Mouse (Mus musculus) right cerebral cortex, adult 2 months (tissue): ENCODE data around the gene Efcab2.

Experiments used
- DNase-seq, 2 experiments: peaks; one replicate each; pipeline ENCODE4 v3.0.0; 2021 to 2022; ENCODE audit warnings: low spot score in 2 of 2

The Efcab2 gene

DNA sequence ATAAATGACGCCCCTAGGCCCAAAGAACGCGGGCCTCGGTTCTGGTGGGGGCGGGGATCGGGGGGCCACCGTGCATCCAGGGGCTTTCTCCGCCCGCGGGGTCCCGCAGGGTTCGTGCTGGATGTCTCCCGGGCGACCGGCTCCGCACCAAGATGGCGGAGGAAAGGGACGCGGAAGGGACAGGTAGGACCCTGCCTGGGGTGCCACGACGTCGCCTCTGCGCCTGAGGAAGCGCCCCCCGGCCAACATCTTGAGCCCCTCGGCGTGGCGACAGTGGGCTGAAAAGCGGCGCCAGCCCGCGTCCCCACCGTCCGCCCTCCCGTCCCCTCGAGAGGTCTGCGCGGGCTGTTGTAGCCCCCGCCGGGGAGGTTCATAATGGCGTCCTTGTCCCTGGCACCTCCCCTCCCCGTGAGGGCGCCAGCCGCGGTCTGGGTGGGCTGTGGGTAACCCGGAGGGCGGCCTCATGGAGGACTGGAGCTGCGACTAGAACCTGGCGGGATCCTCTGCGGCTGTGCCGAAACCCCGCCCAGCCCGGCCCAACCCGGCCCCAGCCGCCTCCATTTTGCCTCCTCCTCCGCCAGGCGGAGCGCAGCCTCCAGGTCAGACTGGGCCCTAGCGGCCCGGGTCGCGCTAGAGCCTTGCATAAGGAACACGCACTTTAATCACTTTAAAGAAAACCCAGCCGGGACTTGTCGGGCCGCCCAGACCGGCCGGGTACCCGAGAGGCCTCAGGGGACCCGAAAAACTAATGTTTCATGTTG is at the start of gene Efcab2:
Gene Efcab2 (plus strand): TSS at position 135 of the 761 bp plus-strand sequence.
- peak; percentile 79 to 86 for DNase-seq

DNA sequence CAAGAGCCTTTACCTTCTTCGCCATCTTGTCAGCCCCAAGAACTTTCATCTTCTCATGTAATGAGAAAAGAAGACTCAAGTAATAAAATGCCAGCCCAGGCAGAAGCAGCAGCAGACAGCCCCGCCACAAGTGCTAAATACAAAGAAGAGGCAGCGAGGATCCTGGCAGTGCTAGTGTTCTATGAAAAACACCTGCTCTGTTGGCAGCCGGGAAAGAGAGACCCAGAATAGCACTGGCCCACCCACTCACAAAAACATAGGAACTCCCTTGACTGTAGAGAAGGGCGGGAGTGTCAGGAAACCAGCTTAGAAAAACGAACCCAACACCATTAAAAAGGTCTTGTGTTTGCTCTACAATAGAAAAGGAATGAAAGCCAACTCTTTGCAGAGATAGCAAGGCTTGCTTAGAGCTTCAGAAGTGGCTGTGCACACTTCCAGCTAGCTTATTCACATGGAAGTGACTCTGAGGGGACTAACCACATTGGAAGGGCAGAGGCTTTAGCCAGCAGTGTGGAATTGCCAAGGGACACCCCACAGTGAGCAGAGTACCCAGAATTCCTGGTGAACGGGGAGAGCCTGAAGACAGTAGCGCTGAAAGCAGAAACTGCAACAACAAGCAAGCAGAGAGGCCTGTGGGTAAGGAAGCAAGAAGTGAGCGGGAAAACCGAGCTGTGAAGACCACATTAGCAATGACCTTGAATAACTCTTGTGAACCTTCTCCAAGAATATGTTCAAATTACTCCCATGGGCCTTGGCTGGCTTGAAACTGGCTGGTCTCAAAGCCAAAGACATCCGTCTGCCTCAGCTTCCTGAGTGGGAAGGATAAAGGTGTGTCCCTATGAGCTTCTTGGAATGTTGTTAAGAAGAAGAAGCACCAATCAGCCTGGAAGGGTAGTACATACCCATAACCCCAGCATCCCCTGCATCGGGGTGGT is 47.8 kb upstream of the Efcab2 start:
- peak; percentile 79 to 81 for DNase-seq

DNA sequence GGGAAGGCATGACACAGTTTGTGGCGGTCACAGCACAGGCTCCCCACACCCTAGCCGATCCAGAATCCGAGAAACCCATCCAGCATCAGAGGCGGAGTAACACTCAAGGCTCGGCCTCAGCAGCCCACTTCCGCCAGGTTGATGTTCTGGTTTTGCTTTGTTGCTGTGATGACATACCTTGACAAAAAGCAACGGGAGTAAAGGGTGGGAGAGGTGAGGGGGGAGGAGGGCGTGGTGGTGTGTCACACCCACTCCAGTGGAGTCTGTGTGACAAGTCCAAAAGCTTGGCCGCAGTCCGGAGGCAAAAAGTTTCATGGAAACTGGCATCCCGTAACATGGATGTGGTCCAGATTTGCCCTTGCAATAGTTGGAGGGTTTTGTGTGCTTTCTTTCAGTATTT is 45.6 kb upstream of the Efcab2 start:
- no peak for DNase-seq

DNA sequence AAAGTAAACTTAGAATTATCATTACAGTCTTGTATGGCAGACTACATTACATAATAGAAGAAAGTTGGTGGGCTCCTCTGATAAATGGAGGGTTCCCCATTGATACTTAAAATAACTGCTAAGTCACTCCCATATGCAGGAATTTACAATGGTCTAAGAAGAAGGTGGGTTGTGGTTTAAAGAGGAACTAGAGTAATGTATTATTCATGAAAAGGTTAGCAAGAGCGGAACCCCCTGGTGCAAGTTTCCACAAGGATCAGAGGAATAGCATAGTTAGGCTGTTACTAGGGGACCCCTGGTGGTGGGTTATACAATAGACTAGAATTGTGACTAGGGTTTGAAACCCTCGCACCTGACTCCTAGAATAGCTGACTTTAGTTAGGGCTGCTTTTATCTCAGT is 45.2 kb upstream of the Efcab2 start:
- no peak for DNase-seq

DNA sequence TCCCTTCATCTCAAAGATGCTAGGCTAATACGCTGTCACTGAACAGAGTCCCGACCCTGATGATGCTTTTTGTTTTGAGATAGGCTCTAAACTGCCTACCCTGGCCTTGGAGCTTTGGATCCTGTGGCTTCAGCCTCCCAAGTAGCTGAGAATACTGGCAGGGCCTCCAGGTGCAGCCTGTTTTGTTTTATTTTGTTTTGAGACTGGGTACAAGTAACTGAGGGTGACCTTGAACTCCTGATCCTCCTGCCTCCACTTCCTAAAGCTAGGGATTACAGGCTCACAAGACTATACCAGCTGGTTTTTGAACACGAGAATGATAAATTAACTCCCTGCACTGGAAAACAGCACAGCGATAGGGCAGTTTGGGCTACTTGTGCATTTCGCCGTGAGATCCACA is 40.7 kb upstream of the Efcab2 start:
- no peak for DNase-seq

DNA sequence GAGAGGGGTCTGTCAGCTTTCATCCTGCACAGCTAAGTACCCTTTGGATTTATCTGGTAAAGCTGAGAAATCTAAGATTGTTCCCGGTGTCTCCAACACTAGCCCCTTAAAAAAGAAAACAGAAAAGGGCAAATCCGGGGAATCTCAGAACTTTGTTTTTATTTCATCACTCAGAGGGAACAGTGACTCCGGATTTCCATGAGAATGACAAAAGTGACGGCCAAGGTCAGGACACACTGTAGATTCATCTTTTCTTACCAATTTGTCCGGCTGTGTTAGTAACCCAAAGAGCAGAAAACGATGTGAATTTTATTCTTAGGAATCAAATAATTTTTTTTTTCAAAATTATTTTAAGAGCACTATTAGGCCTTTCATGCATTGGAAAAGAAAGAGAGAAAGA is 37.8 kb upstream of the Efcab2 start:
- DNase-seq: no peak

DNA sequence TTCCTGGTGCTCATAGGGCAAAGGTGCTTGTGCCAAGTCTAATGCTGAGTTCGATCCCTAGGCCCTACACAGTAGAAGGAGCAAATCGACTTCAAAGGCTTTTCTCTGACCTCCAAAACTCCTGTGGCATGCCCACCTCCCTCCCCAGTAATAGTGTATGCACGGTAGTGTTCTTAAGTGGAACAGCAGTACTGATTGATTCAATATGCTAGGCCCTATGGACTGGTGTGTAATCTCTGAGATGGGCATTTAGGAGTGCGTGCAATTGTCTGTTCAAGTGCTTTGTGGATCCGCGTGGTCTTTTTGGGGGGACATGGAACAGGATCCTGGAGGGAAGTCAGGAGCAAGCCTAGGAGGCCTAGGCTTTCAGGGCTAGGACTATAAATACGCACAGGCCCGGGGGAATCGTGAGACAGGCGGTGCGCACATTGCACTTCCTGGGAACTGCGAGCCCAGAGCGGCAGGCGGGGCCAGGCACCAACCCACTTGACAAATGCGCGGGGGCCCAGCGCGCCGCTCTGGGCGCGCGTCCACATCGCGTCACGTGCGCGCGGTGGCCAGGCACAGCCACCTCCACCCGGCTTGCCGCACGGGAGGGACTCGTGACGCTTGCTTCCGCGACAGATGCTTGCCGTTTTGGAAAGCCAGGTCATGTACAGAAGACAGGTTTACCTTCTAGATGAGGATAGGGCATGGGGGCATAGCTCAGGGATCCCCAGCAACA is 37.2 kb upstream of the Efcab2 start:
- peak; percentile 91 to 96 for DNase-seq

DNA sequence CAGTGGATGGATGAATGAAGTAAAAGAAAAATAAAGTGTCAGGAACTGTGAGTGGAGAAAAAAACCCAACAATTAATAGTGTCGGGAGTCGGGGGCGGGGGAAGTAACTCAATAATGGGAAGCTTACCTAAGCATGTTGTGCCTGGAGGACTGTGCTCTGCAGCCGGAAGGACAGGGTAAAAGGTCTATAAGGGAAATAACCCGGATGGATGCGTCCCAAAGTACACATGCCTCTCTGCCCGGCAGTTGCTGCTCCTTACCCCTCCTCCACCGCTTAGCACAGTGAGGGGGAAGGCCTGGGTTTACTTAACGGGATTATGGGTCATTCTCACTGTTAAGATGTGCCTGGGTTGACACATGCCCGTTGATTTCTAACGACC is 36.6 kb upstream of the Efcab2 start:
- DNase-seq: no peak

DNA sequence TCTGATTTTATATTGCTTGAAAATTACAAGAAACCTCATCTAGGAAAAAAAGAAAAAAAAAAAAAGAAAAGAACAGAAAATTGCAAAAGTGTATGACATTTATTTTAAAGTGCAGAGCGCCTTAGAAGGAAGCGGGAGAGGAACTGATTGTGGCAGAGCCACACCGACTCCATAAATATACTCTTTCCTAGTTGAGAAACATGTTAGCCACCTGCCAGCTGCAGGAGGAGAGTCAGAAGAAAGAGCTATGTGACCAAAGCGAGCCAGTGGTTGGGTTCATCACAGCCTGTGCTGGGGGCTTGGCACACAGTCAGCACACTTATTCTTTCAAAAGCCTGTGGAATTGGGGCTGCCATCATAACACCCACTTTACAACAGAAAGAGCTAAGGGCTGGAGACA is 33.2 kb upstream of the Efcab2 start:
- DNase-seq: no peak

DNA sequence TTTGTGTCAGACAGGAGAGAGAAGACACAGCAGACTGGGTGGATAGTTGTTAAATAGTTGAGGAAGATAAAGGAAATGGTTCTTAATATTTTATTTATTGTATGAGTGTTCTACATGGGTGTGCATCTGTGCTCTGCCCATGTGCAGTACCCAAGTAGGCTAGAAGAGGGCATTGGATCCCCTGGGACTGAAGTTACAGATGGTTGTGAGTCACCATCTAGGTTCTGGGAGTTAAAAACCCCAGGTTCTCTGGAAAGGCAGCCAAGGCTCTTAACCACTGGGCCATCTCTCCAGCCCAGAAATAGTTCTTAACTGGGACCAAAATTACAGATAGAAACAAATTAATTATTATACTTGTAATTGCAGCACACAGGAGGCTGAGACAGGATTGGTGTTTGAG is 30.5 kb upstream of the Efcab2 start:
- no peak for DNase-seq

DNA sequence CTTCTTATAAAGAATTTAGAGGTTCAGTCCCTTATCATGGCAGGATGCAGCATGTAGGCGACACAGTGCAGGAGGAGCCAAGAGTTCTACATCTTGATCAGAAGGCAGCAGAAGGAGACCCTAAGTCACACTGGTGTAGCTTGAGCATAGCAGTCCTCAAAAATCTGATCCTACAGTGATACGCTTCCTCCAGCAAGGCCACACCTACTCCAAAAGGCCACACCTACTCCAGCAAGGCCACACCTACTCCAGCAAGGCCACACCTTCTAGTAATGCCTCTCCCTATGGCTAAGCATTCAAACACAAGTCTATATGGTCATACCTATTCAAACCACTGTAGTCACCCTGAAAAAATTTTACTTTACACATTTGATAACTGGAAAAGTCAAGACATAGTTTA is 29.8 kb upstream of the Efcab2 start:
- DNase-seq: no peak

DNA sequence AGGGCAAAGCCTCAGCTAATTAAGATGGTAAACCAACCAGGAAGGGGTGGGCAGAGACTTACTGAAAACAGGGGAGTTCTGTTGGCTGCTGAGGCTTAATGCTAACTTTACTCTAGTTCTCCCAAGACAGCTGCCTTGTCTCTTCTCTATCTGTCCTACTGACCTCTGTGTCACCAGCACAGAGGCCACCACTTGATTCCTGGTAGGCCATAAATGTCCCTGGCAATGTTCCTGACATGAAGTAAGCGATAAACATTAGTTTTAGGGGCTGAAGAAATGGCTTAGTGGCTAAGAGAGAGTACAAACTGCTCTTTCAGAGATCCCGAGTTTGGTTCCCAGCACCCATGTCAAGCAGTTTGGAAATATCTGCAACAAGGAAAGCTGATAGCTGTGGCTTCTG is 29.0 kb upstream of the Efcab2 start:
- DNase-seq: no peak

DNA sequence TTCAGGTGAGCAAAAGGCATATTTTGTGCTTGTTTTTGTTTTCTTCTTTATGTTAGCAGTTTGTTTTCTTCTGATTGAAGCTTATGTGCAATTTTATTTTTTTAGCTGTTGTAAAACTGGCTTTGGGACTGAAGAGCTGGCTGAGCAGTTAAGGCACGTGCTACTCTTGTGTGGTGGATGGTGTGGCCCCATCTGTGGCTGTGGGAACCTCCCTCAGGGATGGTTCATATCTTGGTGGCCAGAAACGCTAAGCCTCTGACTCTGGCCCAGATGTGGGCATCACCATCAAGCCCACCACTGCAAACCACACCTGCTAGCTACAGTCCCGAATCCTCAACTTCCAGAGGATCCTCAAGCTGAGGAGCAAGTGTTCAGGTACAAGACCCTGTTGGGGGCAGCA is 27.8 kb upstream of the Efcab2 start:
- DNase-seq: no peak

DNA sequence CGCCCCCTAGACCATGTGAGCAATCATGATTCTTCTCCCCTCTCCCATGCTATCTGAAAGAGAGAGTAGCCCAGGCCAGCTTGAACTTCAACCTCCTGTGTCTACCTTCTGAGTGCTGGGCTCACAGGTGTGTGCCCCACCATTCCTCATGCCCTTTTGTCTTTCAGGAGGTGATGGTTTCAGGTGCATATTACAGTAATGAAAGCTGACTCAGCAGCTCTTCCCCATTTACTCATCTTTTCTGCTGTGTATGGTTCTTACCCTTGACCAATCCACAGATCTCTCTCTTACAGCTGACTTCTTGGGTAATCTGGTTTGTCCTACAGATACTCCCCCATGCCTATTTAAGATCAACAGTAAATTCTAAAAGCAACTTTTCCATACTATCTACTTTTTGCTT is 26.7 kb upstream of the Efcab2 start:
- DNase-seq: no peak

DNA sequence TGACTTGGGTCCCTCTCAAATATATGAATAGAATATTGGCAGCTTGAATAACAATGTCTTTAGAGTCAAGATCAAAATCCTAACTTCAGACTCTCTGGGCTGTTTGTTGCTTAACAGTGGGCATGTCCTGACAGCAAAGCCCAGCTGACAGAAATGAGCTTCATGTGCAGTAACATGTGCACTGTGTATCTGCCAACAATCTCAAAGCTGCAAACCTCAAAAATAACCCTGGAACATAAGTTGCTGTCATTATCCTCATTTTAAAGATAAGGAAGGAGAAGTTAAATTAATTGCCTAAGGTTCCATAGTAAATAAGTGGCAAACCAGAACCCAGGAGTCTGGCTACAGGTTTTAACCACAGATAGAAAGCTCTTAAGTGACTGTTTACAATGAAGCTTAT is 23.7 kb upstream of the Efcab2 start:
- no peak for DNase-seq

DNA sequence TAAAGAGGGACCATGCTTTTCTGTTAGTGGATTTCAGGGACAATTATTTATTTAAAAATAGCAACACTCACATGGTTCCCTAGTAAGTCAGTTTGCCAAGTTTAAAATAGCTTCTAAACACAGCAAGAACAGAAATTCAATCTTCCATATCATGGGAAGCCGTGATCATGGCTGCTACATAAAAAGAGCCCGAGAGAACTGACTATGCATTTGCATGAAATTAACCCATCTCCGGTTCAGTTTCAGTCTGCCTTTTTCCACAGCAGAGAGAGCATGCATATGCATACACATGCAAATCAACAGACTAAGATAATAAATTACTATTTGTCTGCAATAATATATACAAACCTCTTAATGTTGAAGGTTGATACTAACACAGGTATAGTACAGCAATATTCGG is 17.1 kb upstream of the Efcab2 start:
- no peak for DNase-seq

DNA sequence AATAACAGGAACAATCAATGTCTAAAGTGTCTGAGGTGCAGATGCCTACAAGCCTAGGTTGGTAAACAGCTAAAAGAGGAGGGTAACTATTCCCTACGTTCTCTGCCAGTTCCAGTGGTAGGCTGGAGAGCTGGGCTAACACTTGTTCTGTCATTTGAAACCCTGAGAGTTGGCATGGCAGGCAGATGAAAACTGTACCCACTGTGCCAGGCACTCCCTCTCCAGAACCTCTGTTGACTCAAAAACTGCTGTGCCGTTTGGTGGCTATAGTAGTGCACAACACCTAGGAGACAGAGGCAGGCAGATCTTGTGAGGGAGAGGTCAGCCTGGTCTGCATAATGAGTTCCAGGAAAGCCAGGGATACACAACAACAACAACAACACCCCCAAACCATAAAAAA is 16.5 kb upstream of the Efcab2 start:
- no peak for DNase-seq

DNA sequence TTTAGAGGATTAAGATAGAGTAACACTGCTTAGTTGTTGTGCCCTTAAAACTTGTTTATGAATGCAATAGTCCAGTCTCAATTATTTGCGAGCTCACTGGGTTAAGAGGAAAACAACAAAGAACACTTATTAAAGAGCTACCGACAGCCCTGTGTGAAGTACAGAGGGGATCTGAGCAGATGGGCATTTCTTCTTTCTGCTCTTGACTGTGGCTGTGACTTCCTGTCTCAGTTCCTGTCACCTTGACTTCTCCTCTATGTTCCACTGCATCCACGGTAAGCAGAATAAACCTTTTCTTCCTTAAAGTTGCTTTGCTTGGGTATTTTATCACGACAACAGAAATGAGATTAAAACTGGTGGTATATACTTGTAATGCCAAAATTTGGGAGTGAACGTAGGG is 12.9 kb upstream of the Efcab2 start:
- no peak for DNase-seq

DNA sequence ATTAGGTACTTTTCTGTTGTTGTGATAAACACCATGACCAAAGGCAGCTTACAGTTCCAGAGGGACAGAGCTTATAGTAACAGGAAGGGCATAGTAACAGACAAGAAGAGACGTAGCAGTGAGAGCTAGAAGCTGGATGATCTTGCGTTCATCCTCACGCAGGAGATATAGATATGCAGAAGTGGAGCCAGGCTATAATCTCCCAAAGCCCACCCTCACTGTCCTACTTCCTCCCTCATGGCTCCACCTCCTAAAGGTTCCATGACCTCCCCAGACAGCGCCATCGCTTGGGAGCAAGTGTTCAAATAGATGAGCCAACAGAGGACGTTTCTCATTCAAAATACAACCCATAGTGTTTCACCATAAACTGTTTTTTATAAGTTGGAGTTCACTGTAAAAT is 10.8 kb upstream of the Efcab2 start:
- DNase-seq: no peak

DNA sequence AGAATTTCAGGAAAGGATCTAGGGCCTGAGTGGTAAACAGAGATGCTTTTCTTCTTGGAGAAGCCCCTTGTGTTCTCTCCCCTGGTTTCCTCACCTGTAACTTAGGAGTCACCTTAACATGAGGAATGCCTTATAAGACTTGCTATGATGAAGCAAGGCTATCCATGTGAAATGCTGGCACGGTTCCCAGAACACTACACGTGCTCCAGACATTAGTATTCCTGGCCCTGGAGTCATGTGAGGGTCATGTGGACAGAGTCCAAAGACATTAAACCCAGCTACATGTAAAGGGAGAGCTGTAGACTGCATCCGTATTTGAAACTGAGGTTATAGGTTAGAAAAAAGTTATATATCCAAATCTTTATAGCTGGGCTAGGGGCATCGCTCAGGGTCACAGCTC is 9.5 kb upstream of the Efcab2 start:
- no peak for DNase-seq

DNA sequence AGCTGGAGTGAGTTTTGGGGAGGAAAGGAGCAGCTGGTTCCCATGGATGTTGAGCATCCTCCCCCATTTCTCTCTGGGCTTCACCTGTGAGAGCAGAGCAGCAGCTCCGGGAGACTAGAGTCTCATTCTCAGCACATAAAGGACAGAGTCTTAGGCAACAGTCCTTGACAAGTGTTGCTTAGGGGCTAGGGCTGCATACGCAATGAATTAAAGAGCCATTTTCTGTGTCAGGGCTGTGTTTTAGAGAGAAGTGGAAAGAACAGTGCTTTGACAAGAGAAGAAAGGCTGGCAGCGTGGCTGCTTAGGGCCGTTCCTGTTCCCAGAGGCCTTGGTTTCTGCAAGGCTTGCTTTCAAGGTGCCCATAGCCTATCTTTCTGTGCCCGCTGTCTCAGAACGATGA is 6.0 kb upstream of the Efcab2 start:
- DNase-seq: no peak

DNA sequence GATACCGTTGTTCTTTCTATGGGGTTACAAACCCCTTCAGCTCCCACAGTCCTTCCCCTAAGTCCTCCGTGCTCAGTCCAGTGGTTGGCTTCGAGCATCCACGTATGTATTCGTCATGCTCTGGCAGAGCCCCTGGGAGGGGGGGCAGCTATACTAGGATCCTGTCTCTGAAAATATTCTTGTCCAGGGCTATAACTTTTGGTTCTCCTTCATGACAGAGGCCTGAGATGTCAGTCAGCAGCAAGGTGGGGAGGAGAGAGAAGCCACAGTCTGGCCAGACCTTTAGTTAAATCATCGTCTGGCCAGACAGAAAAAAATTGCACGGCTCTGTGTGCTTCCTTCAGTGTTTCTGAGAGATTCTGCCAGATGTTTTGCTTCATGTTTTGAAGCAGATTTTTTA is 5.2 kb upstream of the Efcab2 start:
- DNase-seq: no peak

DNA sequence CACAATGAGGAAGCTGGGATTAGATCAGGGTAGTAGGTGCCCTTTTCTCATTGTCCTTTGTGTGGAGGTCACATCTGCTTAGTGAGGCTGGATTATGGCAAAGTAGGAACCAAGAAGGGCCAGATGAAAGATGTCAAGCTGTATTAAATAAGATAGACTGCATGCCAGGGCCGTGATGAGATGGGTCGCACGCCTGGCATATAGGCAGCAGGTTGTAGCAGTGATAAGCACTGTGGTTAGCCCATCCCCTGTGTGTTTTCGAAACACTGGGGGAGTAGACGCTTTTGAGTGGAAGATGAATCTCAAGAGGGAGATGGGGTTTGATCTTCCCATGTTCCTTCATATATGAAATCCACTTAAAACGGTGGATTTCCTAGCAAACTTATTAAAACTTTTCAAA is 3.9 kb upstream of the Efcab2 start:
- DNase-seq: no peak
